Mouse (Mus musculus) gastrocnemius, postnatal 4 days (tissue): ENCODE measurements at regions not wholly inside any gene's neighbourhood (a gene's known extent, or its start where the extent isn't known, plus 50 kb on each side); places are given as distances from the start of the nearest gene placed in this dataset.
"Not testable (repeated sequence)": the region's sequence is repeated elsewhere in the genome, so short reads cannot be mapped to it uniquely, and the experiment has no call there.

Experiments
- DNase-seq, 2 experiments: peaks; one replicate each; pipeline ENCODE4 v3.0.0; 2021 to 2022; ENCODE audit warnings: low spot score in 2 of 2, mixed read lengths in 2 of 2

DNA sequence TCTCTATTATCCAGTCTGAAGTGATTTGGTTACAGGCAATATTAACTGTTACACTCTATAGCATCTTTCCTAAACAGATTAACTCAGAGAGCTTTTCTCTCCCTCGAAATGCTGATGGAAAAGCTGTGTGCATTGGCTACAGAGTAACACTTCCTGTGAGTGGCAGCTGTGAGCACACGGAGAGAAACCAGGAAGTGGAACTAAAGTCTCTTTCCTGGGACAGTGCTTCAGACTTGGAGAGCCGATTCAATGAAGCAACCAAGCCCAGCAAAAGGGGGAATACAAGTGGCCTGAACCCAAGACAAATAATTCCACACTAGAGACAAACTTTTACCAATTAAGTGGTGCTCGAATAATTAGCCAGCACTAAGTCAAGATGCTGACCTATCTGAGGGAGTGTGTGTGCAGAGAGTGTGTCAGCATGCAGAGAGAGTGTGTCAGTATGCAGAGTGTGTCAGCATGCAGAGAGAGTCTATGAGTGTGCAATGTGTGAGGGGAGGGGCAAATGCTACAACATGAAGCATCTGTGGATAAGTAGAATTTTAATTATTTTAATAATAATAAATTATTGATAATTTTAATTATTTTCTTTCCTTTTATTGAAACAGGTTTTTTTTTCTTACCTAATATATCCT is 74.9 kb upstream of the 1110032F04Rik start:
- DNase-seq = no peak

GRCm38 (mm10) chr3:68795641-68796040 is 73.7 kb upstream of the 1110032F04Rik start:
- no peak for DNase-seq

- not testable (repeated sequence) for DNase-seq
Measured at GRCm38 (mm10) chr3:68798408-68798807, 71.0 kb upstream of the 1110032F04Rik start.

GRCm38 (mm10) chr3:68808866-68809265 is 60.5 kb upstream of the 1110032F04Rik start:
- DNase-seq = no peak

GRCm38 (mm10) chr3:68813461-68813860 is 55.9 kb upstream of the 1110032F04Rik start:
- DNase-seq = no peak

GRCm38 (mm10) chr3:68814011-68814690 is 55.2 kb upstream of the 1110032F04Rik start:
- DNase-seq = no peak

- DNase-seq = no peak
Measured at GRCm38 (mm10) chr3:68815621-68816020, 53.8 kb upstream of the 1110032F04Rik start.

- no peak for DNase-seq
Measured at GRCm38 (mm10) chr3:68817321-68817720, 52.1 kb upstream of the 1110032F04Rik start.
